Mouse (Mus musculus): Measurements from ENCODE around the gene Mfsd12. TPM values are rescaled to one million over a fixed set of nuclear protein-coding genes. Genes with fewer than 3 reads are reported as not detected.

Mfsd12 gene
- polyA plus RNA-seq, 1 experiment = 29.8 TPM

GRCm38 (mm10) chr10:81379809-81380378, 22.6 kb downstream of the Mfsd12 start:
- no peak for DNase-seq (ENCODE audit: low read depth)

DNA sequence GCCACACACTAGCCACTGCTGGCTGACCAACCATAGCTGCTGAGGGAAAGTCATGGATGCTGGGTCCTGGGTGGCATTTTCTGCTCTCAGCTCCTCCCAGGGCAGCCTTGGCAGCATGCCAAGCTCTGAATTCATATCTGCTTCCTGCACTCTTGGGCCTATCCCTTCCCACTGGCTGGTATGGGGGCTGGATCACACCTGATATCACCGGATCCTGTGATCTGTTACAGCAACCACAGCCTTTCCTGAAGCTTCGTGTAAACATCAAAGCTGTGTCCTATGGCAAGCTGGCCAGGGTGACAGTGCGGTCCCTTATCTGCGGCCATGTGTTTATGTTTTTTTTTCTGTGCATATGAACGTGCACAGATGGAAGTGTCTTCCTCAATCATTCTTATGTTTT, 24.7 kb downstream of the Mfsd12 start:
- DNase-seq (ENCODE audit: low read depth) = no peak

- DNase-seq (ENCODE audit: low read depth) = peak; percentile 86
Observed at GRCm38 (mm10) chr10:81383802-81384604, 26.7 kb downstream of the Mfsd12 start, which contains the start of the genes Dohh and Gm48551. Dohh (plus strand) TSS chr10:81384428. Gm48551 (plus strand) TSS chr10:81384466.

DNA sequence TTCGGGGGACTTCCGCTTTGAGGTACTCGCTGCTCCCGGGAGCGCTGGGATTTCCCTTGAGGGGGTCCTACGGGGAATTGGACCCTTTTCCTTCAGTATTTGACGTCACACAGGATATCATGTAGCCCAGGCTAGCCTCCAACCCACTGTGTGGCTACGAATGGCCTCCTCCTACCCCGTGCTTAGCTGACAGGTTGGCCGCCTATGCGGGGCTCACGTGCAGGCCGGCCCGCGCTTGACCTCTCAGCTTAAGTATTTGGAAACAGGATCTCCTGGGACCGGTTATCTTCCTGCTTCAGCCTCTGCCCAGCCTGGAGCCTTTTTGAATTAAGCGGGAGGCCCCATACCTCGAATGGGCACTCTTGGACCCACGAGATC, 27.3 kb downstream of the Mfsd12 start:
- DNase-seq (ENCODE audit: low read depth) = no peak

GRCm38 (mm10) chr10:81385603-81386306, 28.5 kb downstream of the Mfsd12 start:
- no peak for DNase-seq (ENCODE audit: low read depth)

DNA sequence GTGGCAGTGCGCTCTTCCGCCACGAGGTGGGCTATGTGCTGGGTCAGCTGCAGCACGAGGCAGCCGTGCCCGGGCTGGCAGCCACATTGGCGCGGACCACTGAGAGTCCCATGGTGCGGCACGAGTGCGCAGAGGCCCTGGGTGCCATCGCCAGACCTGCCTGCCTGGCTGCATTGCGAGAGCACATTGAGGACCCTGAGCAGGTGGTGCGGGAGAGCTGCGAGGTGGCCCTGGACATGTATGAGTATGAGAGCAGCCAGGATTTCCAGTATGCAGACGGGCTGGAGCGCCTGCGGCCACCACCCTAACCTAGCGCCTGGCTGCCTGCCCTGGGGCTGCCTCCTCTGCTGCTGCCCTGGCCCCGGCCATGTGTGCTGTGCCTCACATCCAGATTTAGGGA, 30.4 kb downstream of the Mfsd12 start:
- no peak for DNase-seq (ENCODE audit: low read depth)

DNA sequence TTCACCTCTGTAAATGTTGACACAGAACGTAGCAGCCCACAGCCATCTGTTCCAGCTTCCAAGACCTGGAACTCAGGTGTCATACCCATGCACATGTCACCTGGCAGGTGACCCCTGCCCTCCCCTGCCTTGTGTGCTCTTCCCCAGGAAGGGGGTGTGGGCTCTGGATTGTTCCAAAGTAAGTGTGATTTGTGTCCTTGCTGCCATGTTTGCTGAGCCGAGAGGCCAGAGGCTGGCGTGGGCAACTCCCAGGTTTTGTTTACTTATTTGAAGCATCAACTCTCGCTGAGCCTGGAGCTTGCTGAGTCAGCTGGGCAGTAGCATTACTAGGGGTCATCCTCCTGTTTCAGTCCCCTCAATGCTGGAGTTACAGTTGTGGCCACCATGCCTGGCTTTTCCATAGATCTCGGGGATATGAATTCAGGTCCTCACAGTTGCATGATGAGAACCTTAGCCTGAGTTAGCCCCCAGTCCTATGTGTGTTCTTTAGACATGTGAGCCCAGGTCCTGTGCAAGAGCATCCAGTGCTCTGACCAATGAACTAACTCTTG, 31.3 kb downstream of the Mfsd12 start, which contains the start of gene Gm48552:
Gene Gm48552 (plus strand): TSS at position 501 of the 551 bp plus-strand sequence.
- no peak for DNase-seq (ENCODE audit: low read depth)

GRCm38 (mm10) chr10:81389373-81389772, 32.1 kb downstream of the Mfsd12 start:
- no peak for DNase-seq (ENCODE audit: low read depth)

DNA sequence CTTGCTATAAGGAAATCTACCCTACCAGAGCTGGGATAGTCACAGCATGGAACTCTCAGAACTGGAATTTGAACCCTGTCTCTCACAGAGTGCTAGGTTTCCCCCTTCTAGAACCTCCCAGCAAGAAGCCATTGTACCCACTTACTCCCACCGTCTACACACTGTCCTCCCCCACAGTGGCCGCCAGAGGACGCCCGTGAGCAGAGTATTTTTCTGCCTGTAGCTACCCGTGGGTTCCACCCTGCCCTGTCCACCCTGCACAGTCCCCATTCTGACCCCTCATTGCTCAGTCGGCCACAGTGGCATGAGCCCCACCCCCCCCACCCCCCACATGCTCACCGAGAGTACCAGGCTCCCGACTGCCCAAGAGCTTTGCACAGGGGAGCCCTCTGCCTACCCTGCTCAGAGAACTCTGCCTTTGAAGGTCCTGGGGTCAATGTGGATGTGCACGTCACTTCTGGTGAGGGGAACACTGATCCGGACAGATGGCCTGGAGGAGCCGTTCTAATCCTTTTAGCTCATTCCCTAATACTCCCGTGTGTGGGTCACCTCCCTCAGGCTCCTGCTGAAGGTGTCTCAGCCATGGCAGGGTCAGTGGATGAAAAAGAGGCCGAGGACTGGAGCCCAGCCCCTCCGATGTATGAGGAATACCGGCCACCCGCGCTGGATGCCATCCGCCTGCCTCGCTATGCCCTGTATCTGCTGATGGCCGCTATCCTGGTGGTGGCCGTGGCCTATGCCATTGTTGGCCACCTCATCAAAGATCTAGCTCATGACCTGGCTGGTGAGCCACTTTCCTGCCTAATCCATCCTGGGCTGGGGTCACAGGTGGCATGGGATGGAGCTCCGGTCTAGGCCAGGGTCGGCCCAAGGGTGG, 32.7 kb downstream of the Mfsd12 start:
- DNase-seq (ENCODE audit: low read depth) = no peak

- DNase-seq (ENCODE audit: low read depth) = no peak
Observed at GRCm38 (mm10) chr10:81390678-81390965, 33.3 kb downstream of the Mfsd12 start.

GRCm38 (mm10) chr10:81392270-81392669, 35.0 kb downstream of the Mfsd12 start:
- DNase-seq (ENCODE audit: low read depth) = no peak

- DNase-seq (ENCODE audit: low read depth) = no peak
Observed at GRCm38 (mm10) chr10:81392781-81393185, 35.5 kb downstream of the Mfsd12 start, which contains the start of gene Smim24. Smim24 (plus strand) TSS chr10:81393051.

DNA sequence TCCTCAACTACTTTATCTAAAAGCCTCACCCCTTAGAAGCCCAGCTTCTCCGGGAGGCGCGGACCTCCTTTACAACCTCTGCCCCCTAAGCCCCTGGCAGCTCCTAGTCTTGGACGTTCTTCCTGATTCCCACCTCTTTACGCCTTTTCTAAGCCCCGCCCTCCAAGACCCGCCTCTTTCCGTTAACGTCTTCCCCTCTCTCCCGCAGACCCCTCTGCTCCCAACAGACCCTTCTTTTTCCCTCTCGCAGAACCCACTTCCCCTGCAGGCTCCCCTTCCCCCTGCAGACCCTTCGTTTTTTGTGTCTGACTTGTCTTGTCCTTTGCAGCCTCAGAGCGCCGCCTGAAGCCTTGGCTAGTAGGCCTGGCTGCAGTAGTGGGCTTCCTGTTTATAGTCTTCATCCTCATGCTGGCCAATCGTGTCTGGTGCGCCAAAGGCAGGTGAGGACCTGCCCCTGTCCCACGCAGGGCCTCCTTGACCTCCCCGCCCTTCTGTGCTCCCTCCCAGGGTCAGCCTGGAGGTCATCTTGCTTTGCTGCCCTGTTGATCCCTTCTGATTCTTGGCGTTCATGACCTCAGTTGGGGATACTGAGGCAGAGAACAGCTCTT, 36.3 kb downstream of the Mfsd12 start:
- no peak for DNase-seq (ENCODE audit: low read depth)

DNA sequence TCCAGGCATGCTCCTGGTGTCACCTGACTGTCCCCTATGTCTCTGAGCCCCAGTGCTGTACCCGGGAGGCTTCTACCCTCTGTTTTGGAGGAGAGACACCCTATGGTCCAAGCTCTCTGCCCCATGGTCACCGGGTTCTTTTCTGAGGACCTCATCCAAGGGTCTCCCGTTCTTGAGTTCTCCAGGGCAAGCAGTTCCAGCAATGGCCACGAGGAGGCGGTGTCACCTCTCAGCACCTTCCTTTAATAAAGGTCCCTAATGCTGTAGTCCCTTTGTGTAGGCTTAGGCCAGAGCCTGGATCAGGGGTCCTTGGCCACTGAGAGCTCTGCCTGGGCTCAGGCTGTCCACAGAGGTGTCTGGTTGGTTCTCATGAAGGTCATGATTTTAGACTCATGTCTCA, 37.8 kb downstream of the Mfsd12 start:
- no peak for DNase-seq (ENCODE audit: low read depth)

- DNase-seq (ENCODE audit: low read depth) = no peak
Observed at GRCm38 (mm10) chr10:81395865-81396264, 38.6 kb downstream of the Mfsd12 start.

DNA sequence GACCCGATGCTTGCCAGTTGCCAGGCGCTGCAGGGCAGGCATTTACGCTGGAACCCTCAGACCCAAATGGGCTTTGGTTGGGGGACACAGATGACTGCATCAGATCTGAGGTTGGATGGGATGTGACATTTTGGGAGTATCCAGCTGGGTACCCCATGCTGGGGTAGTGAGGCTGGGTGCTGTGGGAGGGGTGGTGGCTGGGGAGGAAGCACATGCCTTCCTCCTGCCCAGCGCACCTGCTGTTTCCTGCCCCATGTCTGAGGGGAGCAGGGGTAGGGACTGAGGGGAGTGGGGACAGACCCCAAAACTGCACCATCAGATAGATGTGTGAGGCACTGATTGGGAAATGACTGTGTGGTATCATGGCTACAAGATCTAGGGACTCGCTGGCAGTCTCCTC, 39.5 kb downstream of the Mfsd12 start:
- no peak for DNase-seq (ENCODE audit: low read depth)

DNA sequence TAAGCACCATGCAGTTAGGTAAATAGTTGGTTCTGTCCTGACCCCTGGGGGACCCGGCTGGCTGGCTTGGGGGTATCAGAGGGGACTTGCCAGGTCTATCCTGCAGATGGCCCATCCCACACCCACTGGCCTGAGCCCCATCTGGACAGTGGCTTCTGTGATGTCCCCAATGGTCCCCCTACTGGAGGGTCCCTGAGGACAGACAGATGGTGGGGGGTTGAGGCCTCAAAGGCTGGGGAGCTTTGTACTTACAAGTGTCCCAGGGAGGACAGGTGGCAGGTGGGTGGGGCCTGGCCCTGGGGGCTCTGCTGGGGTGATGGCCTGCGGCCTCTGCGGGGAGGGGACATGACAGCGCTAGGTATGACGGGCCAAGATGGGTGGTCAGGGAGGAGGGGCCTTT, 42.0 kb downstream of the Mfsd12 start:
- DNase-seq (ENCODE audit: low read depth) = no peak

- DNase-seq (ENCODE audit: low read depth) = no peak
Observed at GRCm38 (mm10) chr10:81399798-81400308, 42.6 kb downstream of the Mfsd12 start.

- DNase-seq (ENCODE audit: low read depth) = no peak
Observed at GRCm38 (mm10) chr10:81400371-81401204, 43.3 kb downstream of the Mfsd12 start.

- DNase-seq (ENCODE audit: low read depth) = no peak
Observed at GRCm38 (mm10) chr10:81401205-81401520, 43.9 kb downstream of the Mfsd12 start.
